Mouse (Mus musculus): ENCODE measurements around the gene Baiap2l2. TPM values are rescaled to one million over a fixed set of nuclear protein-coding genes. Genes with fewer than 3 reads are reported as not detected.

Baiap2l2 gene
- polyA plus RNA-seq, 1 experiment from 2014 or later: 3.1 TPM

GRCm38 (mm10) chr15:79322991-79323790, 37.9 kb upstream of the Baiap2l2 start:
- H3K36me3 ChIP-seq (replicated peaks): no peaks in the 10 kb centered on the region

GRCm38 (mm10) chr15:79322281-79322990, 37.1 kb upstream of the Baiap2l2 start:
- Histone ChIP-seq H3K9ac (no peak overlapping the region), H3K4me2 (no peak overlapping the region), H3K36me3 (replicated peaks) (no peaks in the 10 kb centered on the region), H3K9me3 (no peaks in the 10 kb centered on the region), H3K27me3 (replicated peaks) (no peaks in the 10 kb centered on the region), H3K27ac (no peak overlapping the region), H3K4me3 (no peak overlapping the region), H3K4me1 (peaks cover 23% of the 10 kb centered on the region)
- WGBS: 80% methylated on average over 11 of the region's 11 CpGs
- ATAC-seq (replicated peaks): no peak

More at GRCm38 (mm10) chr15:79322991-79323790, 37.9 kb upstream of the Baiap2l2 start:
- Histone ChIP-seq H3K27me3 (replicated peaks) (no peaks in the 10 kb centered on the region), H3K9me3 (no peaks in the 10 kb centered on the region), H3K27ac (no peak overlapping the region), H3K4me2 (no peak overlapping the region), H3K9ac (no peak overlapping the region), H3K4me3 (no peak overlapping the region), H3K4me1 (peaks cover 25% of the 10 kb centered on the region)
- no peak for ATAC-seq (replicated peaks)
- 82% methylated on average over 6 of the region's 6 CpGs for WGBS

- H3K4me1 ChIP-seq: peaks cover 16% of the 10 kb centered on the region
- no peaks in the 10 kb centered on the region for H3K27me3 ChIP-seq (replicated peaks)
- H3K9me3 ChIP-seq: no peaks in the 10 kb centered on the region
- no peak overlapping the region for H3K4me3 ChIP-seq
- no peaks in the 10 kb centered on the region for H3K36me3 ChIP-seq (replicated peaks)
- ATAC-seq (replicated peaks): no peak
- WGBS: 89% methylated on average over 5 of the region's 5 CpGs
- no peak overlapping the region for H3K4me2 ChIP-seq
- no peak overlapping the region for H3K27ac ChIP-seq
- no peak overlapping the region for H3K9ac ChIP-seq
Measured at GRCm38 (mm10) chr15:79321733-79322190, 36.4 kb upstream of the Baiap2l2 start.

GRCm38 (mm10) chr15:79313848-79314369, 28.6 kb upstream of the Baiap2l2 start:
- WGBS: 82% methylated on average over 8 of the region's 8 CpGs
- Histone ChIP-seq H3K36me3 (replicated peaks) (no peaks in the 10 kb centered on the region), H3K9ac (no peak overlapping the region)

GRCm38 (mm10) chr15:79307861-79308260, 22.5 kb upstream of the Baiap2l2 start:
- Histone ChIP-seq H3K36me3 (replicated peaks) (0 out of 2 replicates have a peak, but pooled peaks cover 3% of the 10 kb centered on the region), H3K4me2 (no peak overlapping the region), H3K27ac (no peak overlapping the region), H3K4me1 (no peaks in the 10 kb centered on the region), H3K9ac (no peak overlapping the region), H3K4me3 (no peak overlapping the region), H3K9me3 (no peaks in the 10 kb centered on the region), H3K27me3 (replicated peaks) (no peaks in the 10 kb centered on the region)
- no peak for ATAC-seq (replicated peaks)
- 77% methylated on average over 4 of the region's 4 CpGs for WGBS

More at GRCm38 (mm10) chr15:79313848-79314369, 28.6 kb upstream of the Baiap2l2 start:
- Histone ChIP-seq H3K4me2 (no peak overlapping the region), H3K4me3 (no peak overlapping the region), H3K27ac (no peak overlapping the region), H3K4me1 (no peaks in the 10 kb centered on the region), H3K9me3 (no peaks in the 10 kb centered on the region), H3K27me3 (replicated peaks) (no peaks in the 10 kb centered on the region)
- ATAC-seq (replicated peaks): no peak

GRCm38 (mm10) chr15:79306043-79306637, 20.8 kb upstream of the Baiap2l2 start:
- Histone ChIP-seq H3K4me3 (no peak overlapping the region), H3K36me3 (replicated peaks) (0 out of 2 replicates have a peak, but pooled peaks cover 3% of the 10 kb centered on the region), H3K4me2 (no peak overlapping the region), H3K9ac (no peak overlapping the region), H3K4me1 (no peaks in the 10 kb centered on the region), H3K27me3 (replicated peaks) (no peaks in the 10 kb centered on the region), H3K27ac (no peak overlapping the region), H3K9me3 (no peaks in the 10 kb centered on the region)
- WGBS: 78% methylated on average over 23 of the region's 23 CpGs
- no peak for ATAC-seq (replicated peaks)

GRCm38 (mm10) chr15:79304832-79305231, 19.5 kb upstream of the Baiap2l2 start:
- H3K4me1 ChIP-seq: no peaks in the 10 kb centered on the region
- 69% methylated on average over 4 of the region's 5 CpGs for WGBS
- no peaks in the 10 kb centered on the region for H3K27me3 ChIP-seq (replicated peaks)
- H3K27ac ChIP-seq: no peak overlapping the region
- H3K9ac ChIP-seq: no peak overlapping the region
- no peak overlapping the region for H3K4me2 ChIP-seq
- 0 out of 2 replicates have a peak, but pooled peaks cover 3% of the 10 kb centered on the region for H3K36me3 ChIP-seq (replicated peaks)
- H3K9me3 ChIP-seq: no peaks in the 10 kb centered on the region
- ATAC-seq (replicated peaks): no peak
- no peak overlapping the region for H3K4me3 ChIP-seq

GRCm38 (mm10) chr15:79303725-79304124, 18.4 kb upstream of the Baiap2l2 start:
- 86% methylated on average over 8 of the region's 8 CpGs for WGBS
- 0 out of 2 replicates have a peak, but pooled peaks cover 3% of the 10 kb centered on the region for H3K36me3 ChIP-seq (replicated peaks)
- no peak overlapping the region for H3K4me3 ChIP-seq
- H3K4me1 ChIP-seq: no peaks in the 10 kb centered on the region
- H3K27me3 ChIP-seq (replicated peaks): no peaks in the 10 kb centered on the region
- H3K4me2 ChIP-seq: no peak overlapping the region
- no peaks in the 10 kb centered on the region for H3K9me3 ChIP-seq
- no peak for ATAC-seq (replicated peaks)
- H3K27ac ChIP-seq: no peak overlapping the region
- H3K9ac ChIP-seq: no peak overlapping the region

GRCm38 (mm10) chr15:79299563-79300155, 14.3 kb upstream of the Baiap2l2 start:
- no peak for ATAC-seq (replicated peaks)
- 91% methylated on average over 2 of the region's 2 CpGs for WGBS
- Histone ChIP-seq H3K36me3 (replicated peaks) (no peaks in the 10 kb centered on the region), H3K27me3 (replicated peaks) (no peaks in the 10 kb centered on the region), H3K9ac (no peak overlapping the region), H3K4me3 (no peak overlapping the region), H3K4me1 (no peaks in the 10 kb centered on the region), H3K4me2 (no peak overlapping the region), H3K27ac (no peak overlapping the region), H3K9me3 (no peaks in the 10 kb centered on the region)

- 89% methylated on average over 6 of the region's 6 CpGs for WGBS
- no peaks in the 10 kb centered on the region for H3K27me3 ChIP-seq (replicated peaks)
- no peaks in the 10 kb centered on the region for H3K4me1 ChIP-seq
- H3K9me3 ChIP-seq: no peaks in the 10 kb centered on the region
- H3K9ac ChIP-seq: no peak overlapping the region
- H3K27ac ChIP-seq: no peak overlapping the region
- H3K4me2 ChIP-seq: no peak overlapping the region
- no peaks in the 10 kb centered on the region for H3K36me3 ChIP-seq (replicated peaks)
- no peak for ATAC-seq (replicated peaks)
- H3K4me3 ChIP-seq: no peak overlapping the region
Measured at GRCm38 (mm10) chr15:79298553-79298952, 13.2 kb upstream of the Baiap2l2 start.

- H3K9me3 ChIP-seq: no peaks in the 10 kb centered on the region
- H3K4me1 ChIP-seq: no peaks in the 10 kb centered on the region
- H3K27ac ChIP-seq: no peak overlapping the region
- H3K4me2 ChIP-seq: no peak overlapping the region
- H3K4me3 ChIP-seq: no peak overlapping the region
- no peak for ATAC-seq (replicated peaks)
- H3K27me3 ChIP-seq (replicated peaks): no peaks in the 10 kb centered on the region
- no peaks in the 10 kb centered on the region for H3K36me3 ChIP-seq (replicated peaks)
- no peak overlapping the region for H3K9ac ChIP-seq
- 90% methylated on average over 9 of the region's 9 CpGs for WGBS
Measured at GRCm38 (mm10) chr15:79292779-79293178, 7.4 kb upstream of the Baiap2l2 start.

GRCm38 (mm10) chr15:79290340-79290739, 5.0 kb upstream of the Baiap2l2 start:
- Histone ChIP-seq H3K27ac (no peak overlapping the region), H3K9me3 (no peaks in the 10 kb centered on the region), H3K4me3 (no peak overlapping the region), H3K36me3 (replicated peaks) (no peaks in the 10 kb centered on the region), H3K27me3 (replicated peaks) (no peaks in the 10 kb centered on the region), H3K4me2 (no peak overlapping the region), H3K9ac (no peak overlapping the region), H3K4me1 (no peaks in the 10 kb centered on the region)
- 82% methylated on average over 3 of the region's 3 CpGs for WGBS
- no peak for ATAC-seq (replicated peaks)

Data from midbrain, embryonic 15.5 days (tissue).